Mouse (Mus musculus): ENCODE data around the gene Retnla. TPM values are rescaled to one million over a fixed set of nuclear protein-coding genes. Genes with fewer than 3 reads are reported as not detected.

Retnla gene
- polyA plus RNA-seq, 1 experiment from 2014 or later, result 1,146 TPM

- Histone ChIP-seq H3K4me2 (replicated peaks; ENCODE audit: low read depth, low read length) (no peak overlapping the region), H3K4me1 (ENCODE audit: insufficient read depth, low read depth, low read length) (no peaks in the 10 kb centered on the region), H3K27me3 (replicated peaks; ENCODE audit: insufficient read depth, low read length) (no peaks in the 10 kb centered on the region), H3K27ac (ENCODE audit: low read length) (no peak overlapping the region), H3K9ac (replicated peaks; ENCODE audit: low read depth) (no peak overlapping the region), H3K36me3 (ENCODE audit: insufficient read depth, low read length) (no peaks in the 10 kb centered on the region), H3K4me3 (ENCODE audit: low read depth, low read length) (no peak overlapping the region), H3K9me3 (ENCODE audit: low read length) (no peaks in the 10 kb centered on the region)
- TF ChIP-seq CTCF (IDR thresholded peaks at IDR 0.05), result no peak
- no peak for TF ChIP-seq EP300 (IDR thresholded peaks at IDR 0.05)
- 89% methylated on average over 1 of the region's 1 CpGs for WGBS
- ATAC-seq, result no peak
- DNase-seq (ENCODE audit: low spot score), result no peak
These were observed 29.4 kb downstream of the Retnla start for GRCm38 (mm10) chr16:48871754-48872153.

- Histone ChIP-seq H3K9ac (replicated peaks; ENCODE audit: low read depth) (no peak within 1 kb of the TSS), H3K4me1 (ENCODE audit: insufficient read depth, low read depth, low read length) (no peaks in the 10 kb centered on the region), H3K9me3 (ENCODE audit: low read length) (no peaks in the 10 kb centered on the region), H3K27ac (ENCODE audit: low read length) (no peak within 1 kb of the TSS), H3K36me3 (ENCODE audit: insufficient read depth, low read length) (no peaks in the 10 kb centered on the region), H3K27me3 (replicated peaks; ENCODE audit: insufficient read depth, low read length) (no peaks in the 10 kb centered on the region), H3K4me2 (replicated peaks; ENCODE audit: low read depth, low read length) (no peak within 1 kb of the TSS), H3K4me3 (ENCODE audit: low read depth, low read length) (no peak within 1 kb of the TSS)
- no peak for DNase-seq (ENCODE audit: low spot score)
- TF ChIP-seq EP300 (IDR thresholded peaks at IDR 0.05) (no peak), CTCF (IDR thresholded peaks at IDR 0.05) (no peak)
- no peak for ATAC-seq
- WGBS, result 38% methylated on average over 4 of the region's 4 CpGs
These were observed 30.0 kb downstream of the Retnla start, which contains the start of gene Retnlg for GRCm38 (mm10) chr16:48872321-48872720. Retnlg (plus strand) TSS chr16:48872621.

GRCm38 (mm10) chr16:48890733-48891132 lies 48.4 kb downstream of the Retnla start:
- 29% methylated on average over 2 of the region's 2 CpGs for WGBS

More at GRCm38 (mm10) chr16:48890733-48891132, 48.4 kb downstream of the Retnla start:
- H3K9me3 ChIP-seq (ENCODE audit: low read length), result no peaks in the 10 kb centered on the region
- no peaks in the 10 kb centered on the region for H3K27me3 ChIP-seq (replicated peaks; ENCODE audit: insufficient read depth, low read length)
- no peaks in the 10 kb centered on the region for H3K4me1 ChIP-seq (ENCODE audit: insufficient read depth, low read depth, low read length)
- H3K27ac ChIP-seq (ENCODE audit: low read length), result no peak overlapping the region
- no peak for DNase-seq (ENCODE audit: low spot score)
- no peaks in the 10 kb centered on the region for H3K36me3 ChIP-seq (ENCODE audit: insufficient read depth, low read length)
- ATAC-seq, result no peak
- TF ChIP-seq EP300 (IDR thresholded peaks at IDR 0.05) (no peak), CTCF (IDR thresholded peaks at IDR 0.05) (no peak)
- H3K4me2 ChIP-seq (replicated peaks; ENCODE audit: low read depth, low read length), result no peak overlapping the region
- H3K9ac ChIP-seq (replicated peaks; ENCODE audit: low read depth), result no peak overlapping the region
- no peak overlapping the region for H3K4me3 ChIP-seq (ENCODE audit: low read depth, low read length)

Other genes starting within 250 kb of the Retnla start
- 0.16 TPM in 1 of 2 replicates, not detected in the other for gene Trat1, start 70.5 kb upstream of the Retnla start, polyA plus RNA-seq (2015; fragmentation: Nextera tagmentation; extraction: Ambion mirVana)
- 0.20 and 0.42 TPM in 2 replicates for gene Retnlb, start 25.7 kb upstream of the Retnla start, polyA plus RNA-seq (2015; fragmentation: Nextera tagmentation; extraction: Ambion mirVana)
- 41.2 and 51.3 TPM in 2 replicates for gene Retnlg, start 30.1 kb downstream of the Retnla start, polyA plus RNA-seq (2015; fragmentation: Nextera tagmentation; extraction: Ambion mirVana)
- gene Dzip3, start 151.6 kb downstream of the Retnla start, polyA plus RNA-seq (2015; fragmentation: Nextera tagmentation; extraction: Ambion mirVana), result 5.9 and 7.5 TPM in 2 replicates
- gene Cip2a, start 151.6 kb downstream of the Retnla start, polyA plus RNA-seq (2015; fragmentation: Nextera tagmentation; extraction: Ambion mirVana), result 1.5 and 2.4 TPM in 2 replicates
- gene Myh15, start 214.9 kb downstream of the Retnla start, polyA plus RNA-seq (2015; fragmentation: Nextera tagmentation; extraction: Ambion mirVana), result not detected in 2 replicates

All from lung, postnatal 0 days (tissue).